Mouse (Mus musculus): Measurements from ENCODE around the gene Nudt6. TPM values are rescaled to one million over a fixed set of nuclear protein-coding genes. Genes with fewer than 3 reads are reported as not detected.
A peak's percentile ranks its signal among the peaks of the same experiment; 100 is the strongest.

The Nudt6 gene
- total and polyA plus RNA-seq, 3 experiments, result 6.0 to 9.1 TPM; not detected in 1

DNA sequence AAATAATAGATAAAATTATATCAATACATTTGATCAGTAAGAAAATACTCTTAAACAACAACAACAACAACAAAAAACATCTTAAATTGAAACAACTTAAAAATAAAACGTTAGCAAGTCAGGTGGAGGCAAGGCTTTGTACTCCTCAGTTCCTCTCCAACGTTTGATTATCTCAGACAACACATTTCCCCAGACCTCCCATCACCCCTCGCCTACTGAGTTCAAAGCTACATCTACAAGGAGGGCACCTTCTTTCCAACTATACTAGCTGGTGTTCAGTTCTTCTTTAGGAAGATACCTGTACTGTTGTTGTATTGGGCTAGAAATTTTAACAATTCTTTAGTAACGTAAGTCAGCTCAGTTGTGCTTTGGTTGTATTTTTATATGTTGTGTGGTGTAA, 49.3 kb upstream of the Nudt6 start:
- Histone ChIP-seq H3K36me3 (ENCODE audit: control insufficient read depth in 1 of 2, insufficient read depth in 2 of 2, low read length in 2 of 2) (peaks cover 8 to 19% of the 10 kb centered on the region in 2 experiments; a peak in 3 of 4 replicates), H3K9ac (ENCODE audit: control insufficient read depth, low read depth, low read length, poor library complexity, severe bottlenecking) (no peak overlapping the region), H3K4me1 (ENCODE audit: control insufficient read depth in 1 of 2, insufficient read depth in 2 of 2, low read length in 2 of 2) (peaks cover 2 to 4% of the 10 kb centered on the region in 2 experiments; a peak in 2 of 4 replicates), H3K27ac (ENCODE audit: control insufficient read depth, low read depth, low read length) (no peak overlapping the region), H3K9me3 (replicated peaks; ENCODE audit: insufficient read depth, low read length) (no peaks in the 10 kb centered on the region), H3K79me2 (ENCODE audit: control insufficient read depth, insufficient read depth, low read length, poor library complexity) (no peaks in the 10 kb centered on the region), H3K27me3 (ENCODE audit: control insufficient read depth in 1 of 2, insufficient read depth in 2 of 2, low read length in 2 of 2) (no peaks in the 10 kb centered on the region), H3K4me3 (ENCODE audit: control insufficient read depth in 1 of 2, insufficient read depth in 1 of 2, low read depth in 2 of 2, low read length in 2 of 2) (no peak overlapping the region)
- no peak for TF ChIP-seq MYB (IDR thresholded peaks at IDR 0.05; ENCODE audit: low read depth, low read length)
- TF ChIP-seq TCF12 (IDR thresholded peaks at IDR 0.05; ENCODE audit: low read depth, low read length), result 0 out of 2 replicates have a peak, but pooled peaks have one; percentile 18
- TF ChIP-seq BHLHE40 (IDR thresholded peaks at IDR 0.05; ENCODE audit: borderline replicate concordance, low read depth, low read length), result no peak
- peak in 1 of 2 experiments; percentile 46; a peak in 2 of 4 replicates for TF ChIP-seq EP300 (IDR thresholded peaks at IDR 0.05; ENCODE audit: low read depth in 1 of 2, low read length in 2 of 2)
- TF ChIP-seq TAL1 (IDR thresholded peaks at IDR 0.05; ENCODE audit: low read length), result peak; percentile 51
- peak; percentile 30; the same call in 1 of the 2 replicates for TF ChIP-seq GATA1 (IDR thresholded peaks at IDR 0.05; ENCODE audit: low read depth, low read length)
- DNase-seq (ENCODE audit: low read depth, low spot score), result peak; percentile 60

DNA sequence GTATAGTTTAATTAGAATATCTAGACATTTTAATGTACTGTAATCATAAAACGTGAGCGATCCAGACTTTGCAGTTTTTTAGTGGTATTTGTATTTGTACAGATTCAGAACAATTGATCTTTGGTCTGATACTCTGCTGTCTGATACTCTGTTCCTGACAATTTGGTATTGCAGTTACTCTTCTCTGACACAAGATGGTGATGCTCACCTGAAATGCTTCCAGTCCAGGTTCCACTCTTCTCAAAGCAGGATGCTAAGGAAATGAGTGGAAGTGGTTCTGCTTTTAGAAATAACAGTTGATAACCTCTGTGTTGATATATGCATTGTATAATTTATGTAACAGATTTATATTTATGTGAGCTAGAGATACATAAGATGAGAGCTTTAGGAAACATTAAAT, 48.2 kb upstream of the Nudt6 start:
- Histone ChIP-seq H3K27me3 (ENCODE audit: control insufficient read depth in 1 of 2, insufficient read depth in 2 of 2, low read length in 2 of 2) (no peaks in the 10 kb centered on the region), H3K9ac (ENCODE audit: control insufficient read depth, low read depth, low read length, poor library complexity, severe bottlenecking) (no peak overlapping the region), H3K27ac (ENCODE audit: control insufficient read depth, low read depth, low read length) (no peak overlapping the region), H3K4me1 (ENCODE audit: control insufficient read depth in 1 of 2, insufficient read depth in 2 of 2, low read length in 2 of 2) (peaks cover 2 to 4% of the 10 kb centered on the region in 2 experiments; a peak in 2 of 4 replicates), H3K36me3 (ENCODE audit: control insufficient read depth in 1 of 2, insufficient read depth in 2 of 2, low read length in 2 of 2) (peaks cover 8 to 16% of the 10 kb centered on the region in 2 experiments; a peak in 3 of 4 replicates), H3K4me3 (ENCODE audit: control insufficient read depth in 1 of 2, insufficient read depth in 1 of 2, low read depth in 2 of 2, low read length in 2 of 2) (no peak overlapping the region), H3K79me2 (ENCODE audit: control insufficient read depth, insufficient read depth, low read length, poor library complexity) (no peaks in the 10 kb centered on the region), H3K9me3 (replicated peaks; ENCODE audit: insufficient read depth, low read length) (no peaks in the 10 kb centered on the region)
- DNase-seq (ENCODE audit: low read depth, low spot score), result peak; percentile 48
- no peak for TF ChIP-seq TAL1 (IDR thresholded peaks at IDR 0.05; ENCODE audit: low read length)
- TF ChIP-seq MEF2A (IDR thresholded peaks at IDR 0.05; ENCODE audit: extremely low read depth, insufficient replicate concordance, low read depth, low read length, poor library complexity, severe bottlenecking), result no peak
- TF ChIP-seq CTCF (IDR thresholded peaks at IDR 0.05 in 2 of 3, conservative IDR thresholded peaks at IDR 0.05 in 1 of 3; ENCODE audit: control insufficient read depth in 1 of 3, insufficient read depth in 1 of 3, low read depth in 2 of 3, low read length in 3 of 3, poor library complexity in 1 of 3, severe bottlenecking in 1 of 3), result peak in 2 of 3 experiments; percentile 28 to 58; a peak in 3 of 6 replicates
- TF ChIP-seq MAX (IDR thresholded peaks at IDR 0.05; ENCODE audit: low read length), result no peak
- no peak for TF ChIP-seq E2F4 (IDR thresholded peaks at IDR 0.05; ENCODE audit: borderline replicate concordance, low read depth, low read length)
- TF ChIP-seq MAZ (IDR thresholded peaks at IDR 0.05; ENCODE audit: low read depth, low read length), result no peak
- TF ChIP-seq POLR2AphosphoS5 (IDR thresholded peaks at IDR 0.05; ENCODE audit: borderline replicate concordance, low read depth, low read length), result no peak
- TF ChIP-seq ZMIZ1 (IDR thresholded peaks at IDR 0.05; ENCODE audit: low read depth, low read length), result no peak
- TF ChIP-seq NRF1 (IDR thresholded peaks at IDR 0.05; ENCODE audit: insufficient read depth, low read depth, low read length, poor library complexity, severe bottlenecking), result peak; percentile 7; the same call in 1 of the 2 replicates
- no peak for TF ChIP-seq CHD1 (IDR thresholded peaks at IDR 0.05; ENCODE audit: low read depth, low read length)
- TF ChIP-seq POLR2A (IDR thresholded peaks at IDR 0.05; ENCODE audit: control insufficient read depth in 1 of 2, insufficient read depth in 1 of 2, low read depth in 1 of 2, low read length in 2 of 2, poor library complexity in 1 of 2), result no peak
- no peak for TF ChIP-seq EP300 (IDR thresholded peaks at IDR 0.05; ENCODE audit: low read depth in 1 of 2, low read length in 2 of 2)
- TF ChIP-seq ZC3H11A (IDR thresholded peaks at IDR 0.05; ENCODE audit: low read depth, low read length), result peak; percentile 42
- no peak for TF ChIP-seq GABPA (IDR thresholded peaks at IDR 0.05; ENCODE audit: low read depth, low read length)
- no peak for TF ChIP-seq GATA1 (IDR thresholded peaks at IDR 0.05; ENCODE audit: low read depth, low read length)
- TF ChIP-seq SMC3 (IDR thresholded peaks at IDR 0.05; ENCODE audit: low read depth, low read length), result peak; percentile 63
- TF ChIP-seq RCOR1 (IDR thresholded peaks at IDR 0.05; ENCODE audit: low read depth, low read length), result no peak
- no peak for TF ChIP-seq USF1 (IDR thresholded peaks at IDR 0.05; ENCODE audit: low read depth, low read length)
- TF ChIP-seq ELF1 (IDR thresholded peaks at IDR 0.05; ENCODE audit: low read depth, low read length), result no peak
- TF ChIP-seq RAD21 (IDR thresholded peaks at IDR 0.05; ENCODE audit: low read depth, low read length), result peak; percentile 63
- no peak for TF ChIP-seq UBTF (IDR thresholded peaks at IDR 0.05; ENCODE audit: borderline replicate concordance, insufficient read depth, low read depth, low read length)
- TF ChIP-seq MXI1 (IDR thresholded peaks at IDR 0.05; ENCODE audit: low read depth, low read length), result no peak
- no peak for TF ChIP-seq TBP (IDR thresholded peaks at IDR 0.05; ENCODE audit: low read depth, low read length)
- no peak for TF ChIP-seq ETS1 (IDR thresholded peaks at IDR 0.05; ENCODE audit: low read depth, low read length)
- TF ChIP-seq JUND (IDR thresholded peaks at IDR 0.05; ENCODE audit: low read depth, low read length), result no peak
- TF ChIP-seq HCFC1 (IDR thresholded peaks at IDR 0.05; ENCODE audit: low read depth, low read length), result no peak
- TF ChIP-seq MAFK (IDR thresholded peaks at IDR 0.05; ENCODE audit: borderline replicate concordance, low read depth, low read length), result no peak

Data from MEL (cell line).